Mouse (Mus musculus): ENCODE measurements at regions not wholly inside any gene's neighbourhood (a gene's known extent, or its start where the extent isn't known, plus 50 kb on each side); places are given as distances from the start of the nearest gene placed in this dataset.

- Histone ChIP-seq H3K4me3 (ENCODE audit: control insufficient read depth, low read depth, low read length) (no peak overlapping the region), H3K36me3 (ENCODE audit: control insufficient read depth, insufficient read depth, low read length) (no peaks in the 10 kb centered on the region), H3K27me3 (ENCODE audit: control insufficient read depth, insufficient read depth, low read length) (no peaks in the 10 kb centered on the region), H3K4me1 (ENCODE audit: control insufficient read depth, insufficient read depth, low read length) (no peaks in the 10 kb centered on the region), H3K27ac (ENCODE audit: control insufficient read depth, insufficient read depth, low read depth, low read length) (no peak overlapping the region)
- no peak for TF ChIP-seq CTCF (IDR thresholded peaks at IDR 0.05; ENCODE audit: control insufficient read depth, insufficient read depth, insufficient replicate concordance, low read depth, low read length)
- no peak for TF ChIP-seq POLR2A (IDR thresholded peaks at IDR 0.05; ENCODE audit: control insufficient read depth, low read depth, low read length)
Observed at GRCm38 (mm10) chr2:179277204-179277886, 164.9 kb upstream of the Cdh4 start.

- no peaks in the 10 kb centered on the region for H3K27me3 ChIP-seq (ENCODE audit: control insufficient read depth, insufficient read depth, low read length)
Observed at GRCm38 (mm10) chr2:179277887-179278282, 164.3 kb upstream of the Cdh4 start.

GRCm38 (mm10) chr2:179282276-179282675 is 160.0 kb upstream of the Cdh4 start:
- no peak for TF ChIP-seq POLR2A (IDR thresholded peaks at IDR 0.05; ENCODE audit: control insufficient read depth, low read depth, low read length)
- TF ChIP-seq CTCF (IDR thresholded peaks at IDR 0.05; ENCODE audit: control insufficient read depth, insufficient read depth, insufficient replicate concordance, low read depth, low read length) = no peak
- Histone ChIP-seq H3K36me3 (ENCODE audit: control insufficient read depth, insufficient read depth, low read length) (no peaks in the 10 kb centered on the region), H3K4me3 (ENCODE audit: control insufficient read depth, low read depth, low read length) (no peak overlapping the region), H3K27me3 (ENCODE audit: control insufficient read depth, insufficient read depth, low read length) (no peaks in the 10 kb centered on the region), H3K4me1 (ENCODE audit: control insufficient read depth, insufficient read depth, low read length) (no peaks in the 10 kb centered on the region), H3K27ac (ENCODE audit: control insufficient read depth, insufficient read depth, low read depth, low read length) (no peak overlapping the region)

More at GRCm38 (mm10) chr2:179277887-179278282, 164.3 kb upstream of the Cdh4 start:
- H3K27ac ChIP-seq (ENCODE audit: control insufficient read depth, insufficient read depth, low read depth, low read length) = no peak overlapping the region
- TF ChIP-seq POLR2A (IDR thresholded peaks at IDR 0.05; ENCODE audit: control insufficient read depth, low read depth, low read length) = no peak
- no peak for TF ChIP-seq CTCF (IDR thresholded peaks at IDR 0.05; ENCODE audit: control insufficient read depth, insufficient read depth, insufficient replicate concordance, low read depth, low read length)
- H3K4me1 ChIP-seq (ENCODE audit: control insufficient read depth, insufficient read depth, low read length) = no peaks in the 10 kb centered on the region
- H3K4me3 ChIP-seq (ENCODE audit: control insufficient read depth, low read depth, low read length) = no peak overlapping the region
- H3K36me3 ChIP-seq (ENCODE audit: control insufficient read depth, insufficient read depth, low read length) = no peaks in the 10 kb centered on the region

GRCm38 (mm10) chr2:179290394-179290793 is 151.8 kb upstream of the Cdh4 start:
- Histone ChIP-seq H3K27me3 (ENCODE audit: control insufficient read depth, insufficient read depth, low read length) (no peaks in the 10 kb centered on the region), H3K4me1 (ENCODE audit: control insufficient read depth, insufficient read depth, low read length) (no peaks in the 10 kb centered on the region), H3K27ac (ENCODE audit: control insufficient read depth, insufficient read depth, low read depth, low read length) (no peak overlapping the region), H3K36me3 (ENCODE audit: control insufficient read depth, insufficient read depth, low read length) (no peaks in the 10 kb centered on the region), H3K4me3 (ENCODE audit: control insufficient read depth, low read depth, low read length) (no peak overlapping the region)
- TF ChIP-seq CTCF (IDR thresholded peaks at IDR 0.05; ENCODE audit: control insufficient read depth, insufficient read depth, insufficient replicate concordance, low read depth, low read length) = no peak
- no peak for TF ChIP-seq POLR2A (IDR thresholded peaks at IDR 0.05; ENCODE audit: control insufficient read depth, low read depth, low read length)

- Histone ChIP-seq H3K27ac (ENCODE audit: control insufficient read depth, insufficient read depth, low read depth, low read length) (no peak overlapping the region), H3K27me3 (ENCODE audit: control insufficient read depth, insufficient read depth, low read length) (no peaks in the 10 kb centered on the region), H3K4me1 (ENCODE audit: control insufficient read depth, insufficient read depth, low read length) (no peaks in the 10 kb centered on the region), H3K4me3 (ENCODE audit: control insufficient read depth, low read depth, low read length) (no peak overlapping the region), H3K36me3 (ENCODE audit: control insufficient read depth, insufficient read depth, low read length) (no peaks in the 10 kb centered on the region)
- TF ChIP-seq POLR2A (IDR thresholded peaks at IDR 0.05; ENCODE audit: control insufficient read depth, low read depth, low read length) = no peak
- TF ChIP-seq CTCF (IDR thresholded peaks at IDR 0.05; ENCODE audit: control insufficient read depth, insufficient read depth, insufficient replicate concordance, low read depth, low read length) = no peak
Observed at GRCm38 (mm10) chr2:179291046-179291563, 151.1 kb upstream of the Cdh4 start.

- no peaks in the 10 kb centered on the region for H3K36me3 ChIP-seq (ENCODE audit: control insufficient read depth, insufficient read depth, low read length)
- no peaks in the 10 kb centered on the region for H3K4me1 ChIP-seq (ENCODE audit: control insufficient read depth, insufficient read depth, low read length)
Observed at GRCm38 (mm10) chr2:179291958-179292357, 150.3 kb upstream of the Cdh4 start.

GRCm38 (mm10) chr2:179292566-179292965 is 149.7 kb upstream of the Cdh4 start:
- TF ChIP-seq POLR2A (IDR thresholded peaks at IDR 0.05; ENCODE audit: control insufficient read depth, low read depth, low read length) = no peak
- no peak for TF ChIP-seq CTCF (IDR thresholded peaks at IDR 0.05; ENCODE audit: control insufficient read depth, insufficient read depth, insufficient replicate concordance, low read depth, low read length)
- H3K27ac ChIP-seq (ENCODE audit: control insufficient read depth, insufficient read depth, low read depth, low read length) = no peak overlapping the region
- no peaks in the 10 kb centered on the region for H3K27me3 ChIP-seq (ENCODE audit: control insufficient read depth, insufficient read depth, low read length)
- H3K4me3 ChIP-seq (ENCODE audit: control insufficient read depth, low read depth, low read length) = no peak overlapping the region
- no peaks in the 10 kb centered on the region for H3K4me1 ChIP-seq (ENCODE audit: control insufficient read depth, insufficient read depth, low read length)
- no peaks in the 10 kb centered on the region for H3K36me3 ChIP-seq (ENCODE audit: control insufficient read depth, insufficient read depth, low read length)

More at GRCm38 (mm10) chr2:179291958-179292357, 150.3 kb upstream of the Cdh4 start:
- no peaks in the 10 kb centered on the region for H3K27me3 ChIP-seq (ENCODE audit: control insufficient read depth, insufficient read depth, low read length)
- TF ChIP-seq POLR2A (IDR thresholded peaks at IDR 0.05; ENCODE audit: control insufficient read depth, low read depth, low read length) (no peak), CTCF (IDR thresholded peaks at IDR 0.05; ENCODE audit: control insufficient read depth, insufficient read depth, insufficient replicate concordance, low read depth, low read length) (no peak)
- no peak overlapping the region for H3K4me3 ChIP-seq (ENCODE audit: control insufficient read depth, low read depth, low read length)
- H3K27ac ChIP-seq (ENCODE audit: control insufficient read depth, insufficient read depth, low read depth, low read length) = no peak overlapping the region
